Mouse (Mus musculus): ENCODE data around the gene Olfr503. TPM values are rescaled to one million over a fixed set of nuclear protein-coding genes. Genes with fewer than 3 reads are reported as not detected.
"Not testable (repeated sequence)": the region's sequence is repeated elsewhere in the genome, so short reads cannot be mapped to it uniquely, and the experiment has no call there.

The Olfr503 gene
- polyA plus RNA-seq (2016; fragmentation: Nextera tagmentation; extraction: Ambion mirVana) = not detected in 2 replicates

DNA sequence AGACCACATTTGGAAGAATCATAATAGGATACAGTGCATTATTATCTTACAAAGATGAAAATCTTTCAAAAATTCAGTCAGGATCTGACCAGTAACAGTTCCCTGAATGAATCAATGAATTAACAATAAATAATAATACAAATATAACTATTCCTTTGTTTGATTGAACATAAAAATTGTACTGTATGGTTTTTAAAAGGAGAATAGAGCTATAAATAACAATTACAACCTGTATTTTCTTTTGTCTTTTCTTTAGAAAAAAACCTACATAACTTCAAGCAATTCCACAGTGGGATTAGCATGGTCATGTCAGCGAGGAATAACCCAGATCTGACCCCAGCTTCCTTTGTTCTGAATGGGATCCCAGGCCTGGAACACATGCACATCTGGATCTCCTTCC, at the start of gene Olfr503:
TSS of gene Olfr503 (plus strand) at position 301 of the 400 bp plus-strand sequence.
- not testable (repeated sequence) for H3K36me3 ChIP-seq; H3K4me1 ChIP-seq; H3K9ac ChIP-seq; H3K4me3 ChIP-seq; H3K9me3 ChIP-seq (replicated peaks); H3K27me3 ChIP-seq; H3K27ac ChIP-seq; ATAC-seq (ENCODE audit: low FRiP score); H3K4me2 ChIP-seq (replicated peaks)
- WGBS = 60% methylated on average over 1 of the region's 1 CpGs

GRCm38 (mm10) chr7:108524965-108525364, 19.4 kb upstream of the Olfr503 start, which contains the start of gene Olfr502:
Gene Olfr502, minus strand, starts transcription at chr7:108525065.
- no peaks in the 10 kb centered on the region for H3K36me3 ChIP-seq
- no peak within 1 kb of the TSS for H3K27ac ChIP-seq
- ATAC-seq (ENCODE audit: low FRiP score) = no peak
- H3K4me2 ChIP-seq (replicated peaks) = no peak within 1 kb of the TSS
- H3K9ac ChIP-seq = no peak within 1 kb of the TSS
- no peaks in the 10 kb centered on the region; the same call in 1 of the 2 replicates for H3K9me3 ChIP-seq (replicated peaks)
- no peaks in the 10 kb centered on the region for H3K27me3 ChIP-seq
- H3K4me1 ChIP-seq = no peaks in the 10 kb centered on the region
- 77% methylated on average over 1 of the region's 1 CpGs for WGBS
- no peak within 1 kb of the TSS for H3K4me3 ChIP-seq

GRCm38 (mm10) chr7:108542416-108542815, 1.9 kb upstream of the Olfr503 start:
- Histone ChIP-seq H3K27ac (no peak overlapping the region), H3K9ac (no peak overlapping the region), H3K4me3 (no peak overlapping the region), H3K9me3 (replicated peaks) (no peaks in the 10 kb centered on the region), H3K27me3 (no peaks in the 10 kb centered on the region), H3K4me2 (replicated peaks) (no peak overlapping the region), H3K4me1 (no peaks in the 10 kb centered on the region), H3K36me3 (no peaks in the 10 kb centered on the region)
- WGBS = 82% methylated on average over 13 of the region's 13 CpGs
- no peak for ATAC-seq (ENCODE audit: low FRiP score)

GRCm38 (mm10) chr7:108565693-108566092, 21.4 kb downstream of the Olfr503 start, which contains the start of gene Olfr504:
Gene Olfr504, minus strand, starts transcription at chr7:108565793.
- H3K9ac ChIP-seq = no peak within 1 kb of the TSS
- H3K4me2 ChIP-seq (replicated peaks) = no peak within 1 kb of the TSS
- 92% methylated on average over 1 of the region's 1 CpGs for WGBS
- H3K27me3 ChIP-seq = no peaks in the 10 kb centered on the region
- ATAC-seq (ENCODE audit: low FRiP score) = no peak
- no peak within 1 kb of the TSS for H3K27ac ChIP-seq
- no peaks in the 10 kb centered on the region for H3K36me3 ChIP-seq
- no peak within 1 kb of the TSS for H3K4me3 ChIP-seq
- H3K9me3 ChIP-seq (replicated peaks) = peaks cover 4% of the 10 kb centered on the region; the same call in 1 of the 2 replicates
- no peaks in the 10 kb centered on the region for H3K4me1 ChIP-seq

GRCm38 (mm10) chr7:108589797-108590196, 45.5 kb downstream of the Olfr503 start:
- Histone ChIP-seq H3K9me3 (replicated peaks) (no peaks in the 10 kb centered on the region), H3K27me3 (no peaks in the 10 kb centered on the region), H3K36me3 (no peaks in the 10 kb centered on the region), H3K4me3 (no peak overlapping the region), H3K4me2 (replicated peaks) (no peak overlapping the region), H3K4me1 (no peaks in the 10 kb centered on the region), H3K9ac (no peak overlapping the region), H3K27ac (no peak overlapping the region)
- 79% methylated on average over 1 of the region's 1 CpGs for WGBS
- peak; percentile 35; the same call in 1 of the 2 replicates for ATAC-seq (ENCODE audit: low FRiP score)

Other genes with a start within 250 kb of the Olfr503 start
- not detected in 2 replicates for gene Olfr491, start 231.1 kb upstream of the Olfr503 start, polyA plus RNA-seq (2016; fragmentation: Nextera tagmentation; extraction: Ambion mirVana)
- gene Olfr492, start 220.9 kb upstream of the Olfr503 start, polyA plus RNA-seq (2016; fragmentation: Nextera tagmentation; extraction: Ambion mirVana) = not detected in 2 replicates
- not detected in 2 replicates for gene Olfr493, start 197.5 kb upstream of the Olfr503 start, polyA plus RNA-seq (2016; fragmentation: Nextera tagmentation; extraction: Ambion mirVana)
- not detected in 2 replicates for gene Olfr494, start 179.2 kb upstream of the Olfr503 start, polyA plus RNA-seq (2016; fragmentation: Nextera tagmentation; extraction: Ambion mirVana)
- gene Olfr495, start 151.4 kb upstream of the Olfr503 start, polyA plus RNA-seq (2016; fragmentation: Nextera tagmentation; extraction: Ambion mirVana) = not detected in 2 replicates
- gene Olfr497, start 124.1 kb upstream of the Olfr503 start, polyA plus RNA-seq (2016; fragmentation: Nextera tagmentation; extraction: Ambion mirVana) = not detected in 2 replicates
- gene Olfr498, start 79.2 kb upstream of the Olfr503 start, polyA plus RNA-seq (2016; fragmentation: Nextera tagmentation; extraction: Ambion mirVana) = not detected in 2 replicates
- gene Olfr502, start 19.5 kb upstream of the Olfr503 start, polyA plus RNA-seq (2016; fragmentation: Nextera tagmentation; extraction: Ambion mirVana) = not detected in 2 replicates
- gene Olfr504, start 21.3 kb downstream of the Olfr503 start, polyA plus RNA-seq (2016; fragmentation: Nextera tagmentation; extraction: Ambion mirVana) = not detected in 2 replicates
- gene Olfr506, start 66.3 kb downstream of the Olfr503 start, polyA plus RNA-seq (2016; fragmentation: Nextera tagmentation; extraction: Ambion mirVana) = not detected in 2 replicates
- not detected in 2 replicates for gene Olfr507, start 77.3 kb downstream of the Olfr503 start, polyA plus RNA-seq (2016; fragmentation: Nextera tagmentation; extraction: Ambion mirVana)
- not detected in 2 replicates for gene Olfr508, start 85.5 kb downstream of the Olfr503 start, polyA plus RNA-seq (2016; fragmentation: Nextera tagmentation; extraction: Ambion mirVana)
- not detected in 2 replicates for gene Olfr509, start 107.4 kb downstream of the Olfr503 start, polyA plus RNA-seq (2016; fragmentation: Nextera tagmentation; extraction: Ambion mirVana)
- not detected in 2 replicates for gene Olfr510, start 121.9 kb downstream of the Olfr503 start, polyA plus RNA-seq (2016; fragmentation: Nextera tagmentation; extraction: Ambion mirVana)
- gene Olfr512, start 168.8 kb downstream of the Olfr503 start, polyA plus RNA-seq (2016; fragmentation: Nextera tagmentation; extraction: Ambion mirVana) = not detected in 2 replicates
- gene Olfr513, start 206.4 kb downstream of the Olfr503 start, polyA plus RNA-seq (2016; fragmentation: Nextera tagmentation; extraction: Ambion mirVana) = not detected in 2 replicates